Mouse (Mus musculus): ENCODE results near the gene Asf1b. TPM values are rescaled to one million over a fixed set of nuclear protein-coding genes. Genes with fewer than 3 reads are reported as not detected.

Gene Asf1b
- total and polyA plus RNA-seq, 3 experiments, result 62.2 to 101 (median 71.1) TPM

- no peak for TF ChIP-seq E2F4 (IDR thresholded peaks at IDR 0.05; ENCODE audit: insufficient replicate concordance, low read depth, low read length)
- no peak for TF ChIP-seq JUN (IDR thresholded peaks at IDR 0.05; ENCODE audit: insufficient read depth, low read depth, low read length)
- no peak for TF ChIP-seq CHD2 (IDR thresholded peaks at IDR 0.05; ENCODE audit: low read length)
- peak; percentile 46 for TF ChIP-seq SMC3 (IDR thresholded peaks at IDR 0.05; ENCODE audit: low read depth, low read length)
- TF ChIP-seq NELFE (IDR thresholded peaks at IDR 0.05; ENCODE audit: low read depth, low read length), result 0 out of 2 replicates have a peak, but pooled peaks have one; percentile 18
- TF ChIP-seq UBTF (IDR thresholded peaks at IDR 0.05; ENCODE audit: low read depth, low read length), result peak; percentile 85
- no peak for TF ChIP-seq MAX (IDR thresholded peaks at IDR 0.05; ENCODE audit: low read length)
- TF ChIP-seq MAZ (IDR thresholded peaks at IDR 0.05; ENCODE audit: low read depth, low read length), result no peak
- no peak for TF ChIP-seq IRF4 (IDR thresholded peaks at IDR 0.05; ENCODE audit: low read depth, low read length)
- TF ChIP-seq MAFK (IDR thresholded peaks at IDR 0.05; ENCODE audit: insufficient replicate concordance, low read length), result no peak
- 0 out of 2 replicates have a peak, but pooled peaks have one; percentile 18 for TF ChIP-seq MEF2A (IDR thresholded peaks at IDR 0.05; ENCODE audit: borderline replicate concordance, low read depth, low read length)
- TF ChIP-seq PAX5 (IDR thresholded peaks at IDR 0.05; ENCODE audit: low read length), result no peak
- no peak for TF ChIP-seq EP300 (IDR thresholded peaks at IDR 0.05; ENCODE audit: low read length)
- TF ChIP-seq MYC (IDR thresholded peaks at IDR 0.05; ENCODE audit: low read depth, low read length), result 0 out of 2 replicates have a peak, but pooled peaks have one; percentile 38
- TF ChIP-seq JUND (conservative IDR thresholded peaks at IDR 0.05; ENCODE audit: low read depth, low read length), result no peak
Measured at GRCm38 (mm10) chr8:83998231-83999056, 43.1 kb downstream of the Asf1b start (continued).

DNA sequence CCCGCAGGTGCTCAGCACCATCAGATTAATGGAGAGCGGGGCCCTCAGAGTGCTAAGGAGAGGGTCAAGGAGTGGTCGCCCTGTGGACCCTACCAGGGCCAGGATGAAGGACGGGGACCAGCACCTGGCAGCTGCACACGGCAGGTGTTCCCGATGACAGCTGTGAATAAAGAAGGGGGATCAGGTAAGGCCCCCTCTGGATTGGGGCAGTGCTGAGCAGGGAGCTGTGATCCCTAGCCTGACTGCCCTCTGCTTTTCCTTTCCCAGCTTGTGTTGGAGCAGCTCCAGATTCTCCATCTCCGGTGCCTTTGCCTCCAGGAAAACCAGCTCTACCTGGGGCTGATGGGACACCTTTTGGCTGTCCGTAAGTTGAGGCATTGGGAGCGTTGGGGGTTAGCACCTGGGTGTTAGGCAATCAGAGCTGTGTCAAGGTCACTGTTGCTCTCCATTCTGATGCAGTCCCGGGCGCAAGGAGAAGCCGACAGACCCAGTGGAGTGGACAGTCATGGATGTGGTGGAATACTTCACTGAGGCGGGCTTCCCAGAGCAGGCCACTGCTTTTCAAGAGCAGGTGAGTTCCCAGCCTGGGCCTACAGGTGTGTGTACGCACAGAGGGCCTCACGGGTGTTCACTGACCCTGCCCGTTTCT lies 43.9 kb downstream of the Asf1b start:
- in situ Hi-C loops (cut with MboI; ENCODE audit: low pct_ligation_motif_present, low pct_unique_long_range_greater_than_20kb, low sequenced_read_pairs) (no loop called here), dilution Hi-C loops (cut with MboI; ENCODE audit: extremely low pct_ligation_motif_present, extremely low pct_unique_long_range_greater_than_20kb, low sequenced_read_pairs) (no loop called here)
- H3K4me2 ChIP-seq (ENCODE audit: insufficient read depth, low read depth, poor library complexity, severe bottlenecking), result peak overlapping the region; percentile 62
- H3K9ac ChIP-seq (ENCODE audit: insufficient read depth, low read depth), result peak overlapping the region; percentile 81
- no peaks in the 10 kb centered on the region for H3K9me3 ChIP-seq (replicated peaks; ENCODE audit: low read length)
- no peak for DNase-seq (ENCODE audit: extremely low read depth)
- H3K79me2 ChIP-seq (replicated peaks; ENCODE audit: control insufficient read depth, extremely low read depth, insufficient read depth, poor library complexity, severe bottlenecking), result peaks cover 3% of the 10 kb centered on the region; the same call in 1 of the 2 replicates
- peaks cover 18 to 38% of the 10 kb centered on the region in 2 experiments for H3K4me1 ChIP-seq (ENCODE audit: control insufficient read depth in 1 of 2, insufficient read depth in 2 of 2)
- H3K27ac ChIP-seq (ENCODE audit: insufficient read depth, low read depth), result no peak overlapping the region
- no peak for TF ChIP-seq MXI1 (IDR thresholded peaks at IDR 0.05; ENCODE audit: low read depth, low read length)
- no peak for TF ChIP-seq SIN3A (IDR thresholded peaks at IDR 0.05; ENCODE audit: low read length)
- no peak for TF ChIP-seq UBTF (IDR thresholded peaks at IDR 0.05; ENCODE audit: low read depth, low read length)
- no peak for TF ChIP-seq USF2 (conservative IDR thresholded peaks at IDR 0.05; ENCODE audit: low read depth, low read length)
- TF ChIP-seq CHD2 (IDR thresholded peaks at IDR 0.05; ENCODE audit: low read length), result no peak
- no peak for TF ChIP-seq NELFE (IDR thresholded peaks at IDR 0.05; ENCODE audit: low read depth, low read length)
- no peak for TF ChIP-seq ELF1 (IDR thresholded peaks at IDR 0.05; ENCODE audit: low read depth, low read length)
- no peak for TF ChIP-seq PAX5 (IDR thresholded peaks at IDR 0.05; ENCODE audit: low read length)
- TF ChIP-seq E2F4 (IDR thresholded peaks at IDR 0.05; ENCODE audit: insufficient replicate concordance, low read depth, low read length), result no peak
- no peaks in the 10 kb centered on the region for H3K27me3 ChIP-seq (replicated peaks)
- peak overlapping the region; percentile 58 to 80 (median 71) for H3K4me3 ChIP-seq (replicated peaks in 1 of 3; ENCODE audit: low read depth in 2 of 3, low read length in 2 of 3, poor library complexity in 1 of 3)
- H3K36me3 ChIP-seq (replicated peaks in 1 of 2; ENCODE audit: control insufficient read depth in 1 of 2, insufficient read depth in 1 of 2, low read length in 1 of 2), result peaks cover 14 to 44% of the 10 kb centered on the region in 2 experiments
